Mouse (Mus musculus) cerebellum, adult 2 months (tissue): Measurements from ENCODE around the gene Garem2. TPM values are rescaled to one million over a fixed set of nuclear protein-coding genes. Genes with fewer than 3 reads are reported as not detected.

ENCODE experiments used
- DNase-seq, 2 experiments: peaks; one replicate each; pipeline ENCODE4 v3.0.0; 2021
- H3K27ac ChIP-seq: fragments of 200-500 bp; 2 replicates; pipeline ENCODE4 v1.5.1; 2012; ENCODE audit warnings: low read length, control low read depth, inconsistent platforms; ENCODE audit not compliant: insufficient read depth
- H3K27me3 ChIP-seq: fragments of 200-500 bp; 2 replicates; pipeline ENCODE4 v1.6.1; 2012; ENCODE audit warnings: inconsistent platforms, mild to moderate bottlenecking, low read length, moderate library complexity; ENCODE audit not compliant: control insufficient read depth, insufficient read depth
- H3K4me1 ChIP-seq: fragments of 200-500 bp; 2 replicates; pipeline ENCODE4 v1.6.1; 2011; ENCODE audit warnings: low read length; ENCODE audit not compliant: control insufficient read depth, insufficient read depth
- H3K4me3 ChIP-seq: fragments of 200-500 bp; replicated peaks from 2 replicates; pipeline ENCODE3; 2011; ENCODE audit warnings: mild to moderate bottlenecking, low read depth, low read length, control low read depth; ENCODE audit not compliant: insufficient read depth
- CTCF ChIP-seq: fragments of 200-500 bp; IDR thresholded peaks from 2 replicates; pipeline ENCODE4 v1.5.1; 2011; ENCODE audit warnings: low read depth, mild to moderate bottlenecking, control low read depth, low read length, moderate library complexity, borderline replicate concordance; ENCODE audit not compliant: insufficient read depth
- POLR2A ChIP-seq: fragments of 200-500 bp; IDR thresholded peaks from 2 replicates; pipeline ENCODE4 v1.6.1; 2011; ENCODE audit warnings: low read length, control low read depth, borderline replicate concordance; ENCODE audit not compliant: insufficient read depth
- WGBS: fragments of 180-500 bp; shearing (Covaris S2); methylation state at CpG from one replicate; pipeline ENCODE4 v1.1.7; 2018; 5-methylcytosine and 5-hydroxymethylcytosine counted together
- polyA plus RNA-seq: library from polyadenylated mRNA; depleted of rRNA; stranded (reverse); fragments of >200 nt; gene quantifications from 2 replicates; pipeline ENCODE4 v1.2.3, GENCODE M21; 2012

The Garem2 gene
- polyA plus RNA-seq, 1 experiment: 25.6 TPM

DNA sequence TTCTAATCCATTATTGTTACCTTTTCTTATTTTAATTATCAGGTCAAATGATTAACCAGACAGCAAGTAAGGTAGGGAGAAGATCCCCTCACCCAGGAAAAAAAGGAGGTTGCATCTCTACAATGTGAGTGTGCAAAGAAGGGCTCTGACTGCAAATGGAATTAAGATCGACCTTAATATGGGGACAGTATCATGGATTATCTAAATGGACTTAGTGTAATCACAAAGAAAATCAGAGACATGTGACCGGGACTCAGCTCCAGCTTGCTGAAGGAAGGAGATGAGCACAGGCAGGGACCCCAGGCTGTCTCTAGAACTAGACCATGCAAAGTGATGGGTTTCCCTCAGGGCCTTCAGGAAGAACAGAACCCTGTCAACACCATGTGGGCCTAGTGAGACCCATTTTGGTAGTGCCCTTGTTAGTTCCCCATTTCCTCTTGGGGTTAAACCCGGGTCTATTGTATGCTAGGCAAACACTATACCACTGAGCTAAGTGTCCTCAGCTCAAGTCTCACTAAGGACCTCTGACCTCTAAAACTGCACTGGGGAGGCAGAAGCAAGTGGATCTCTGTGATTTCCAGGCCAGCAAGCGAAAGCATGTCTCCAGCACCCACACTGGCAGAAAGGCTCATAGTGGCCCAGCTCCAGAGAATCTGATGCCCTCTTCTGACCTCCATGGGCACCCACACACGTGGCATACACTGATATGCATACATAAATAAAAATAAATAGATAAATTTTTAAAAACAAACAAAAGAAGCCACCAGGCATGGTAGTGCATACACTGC, 43.4 kb downstream of the Garem2 start:
- Histone ChIP-seq H3K27me3 (no peaks in the 10 kb centered on the region), H3K27ac (no peak overlapping the region), H3K4me1 (no peaks in the 10 kb centered on the region), H3K4me3 (no peak overlapping the region)
- WGBS: 86% methylated on average over 5 of the region's 5 CpGs
- DNase-seq: no peak
- no peak for TF ChIP-seq CTCF
- TF ChIP-seq POLR2A: no peak

DNA sequence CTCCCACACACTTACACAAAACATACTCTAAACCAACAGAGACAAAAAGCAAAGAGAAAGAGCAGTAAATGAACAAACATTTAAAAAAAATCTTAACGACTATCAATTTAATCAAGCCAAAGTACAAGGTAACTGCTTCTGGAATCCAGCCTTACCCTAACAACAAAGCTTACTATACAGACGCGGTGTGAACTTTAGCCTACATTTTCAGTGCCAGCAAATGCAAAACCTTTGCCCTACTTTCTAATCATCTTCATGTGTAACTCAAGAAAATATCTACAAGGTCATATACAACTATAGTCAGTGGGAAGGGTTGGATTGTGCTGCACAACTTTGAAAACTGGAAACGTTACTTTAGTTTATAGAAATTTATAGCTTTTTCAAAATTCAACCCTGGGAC, 47.0 kb downstream of the Garem2 start:
- 53% methylated on average over 4 of the region's 4 CpGs for WGBS

DNA sequence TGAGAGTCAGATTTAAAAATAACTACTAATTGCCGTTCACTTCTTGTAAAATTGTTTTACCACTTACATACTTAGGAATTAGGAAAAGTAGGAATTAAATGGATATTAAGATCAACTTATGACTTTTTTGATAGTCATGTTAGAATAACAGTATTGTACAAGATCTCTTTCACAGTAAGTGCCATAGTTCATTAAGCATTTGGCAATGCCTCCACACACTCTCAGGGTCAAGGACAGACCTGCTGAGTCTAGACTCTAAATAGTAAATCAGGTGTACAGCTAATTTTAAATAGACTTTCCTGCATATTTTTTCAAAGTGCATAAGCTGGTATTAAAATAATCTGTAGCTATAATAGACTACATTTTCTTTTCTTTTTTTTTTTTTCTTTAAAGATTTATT, 47.5 kb downstream of the Garem2 start:
- Histone ChIP-seq H3K4me1 (no peaks in the 10 kb centered on the region; the same call in 1 of the 2 replicates), H3K27ac (no peak overlapping the region), H3K27me3 (no peaks in the 10 kb centered on the region), H3K4me3 (no peak overlapping the region)
- no peak for DNase-seq
- TF ChIP-seq POLR2A: no peak
- no peak for TF ChIP-seq CTCF
- 71% methylated on average over 1 of the region's 1 CpGs for WGBS

More for the DNA sequence above, 47.0 kb downstream of the Garem2 start:
- no peak for DNase-seq
- no peaks in the 10 kb centered on the region for H3K27me3 ChIP-seq
- H3K27ac ChIP-seq: no peak overlapping the region
- TF ChIP-seq CTCF (no peak), POLR2A (no peak)
- no peaks in the 10 kb centered on the region; the same call in 1 of the 2 replicates for H3K4me1 ChIP-seq
- H3K4me3 ChIP-seq: no peak overlapping the region

DNA sequence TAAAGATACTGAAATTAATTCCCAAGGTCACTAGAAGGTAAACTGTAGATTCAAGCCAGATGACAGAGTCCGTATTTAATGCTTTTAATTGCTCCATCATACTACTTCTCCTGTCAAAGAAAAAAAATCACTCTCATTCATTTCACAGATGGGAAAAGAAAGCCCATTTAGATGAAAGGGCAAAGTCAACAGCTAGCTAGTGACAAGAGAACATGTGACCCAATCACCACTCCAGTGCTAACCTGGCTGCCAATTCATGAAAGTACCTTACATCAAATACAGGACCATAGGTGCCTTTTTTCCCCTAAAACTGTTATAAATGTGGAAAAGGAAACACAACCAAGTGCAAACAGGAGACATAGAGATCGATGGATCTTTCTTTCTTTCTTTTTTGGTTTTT, 48.3 kb downstream of the Garem2 start:
- no peak for DNase-seq
- H3K27me3 ChIP-seq: no peaks in the 10 kb centered on the region
- 88% methylated on average over 2 of the region's 2 CpGs for WGBS
- TF ChIP-seq CTCF (no peak), POLR2A (no peak)
- no peak overlapping the region for H3K27ac ChIP-seq
- H3K4me3 ChIP-seq: no peak overlapping the region
- no peaks in the 10 kb centered on the region; the same call in 1 of the 2 replicates for H3K4me1 ChIP-seq

DNA sequence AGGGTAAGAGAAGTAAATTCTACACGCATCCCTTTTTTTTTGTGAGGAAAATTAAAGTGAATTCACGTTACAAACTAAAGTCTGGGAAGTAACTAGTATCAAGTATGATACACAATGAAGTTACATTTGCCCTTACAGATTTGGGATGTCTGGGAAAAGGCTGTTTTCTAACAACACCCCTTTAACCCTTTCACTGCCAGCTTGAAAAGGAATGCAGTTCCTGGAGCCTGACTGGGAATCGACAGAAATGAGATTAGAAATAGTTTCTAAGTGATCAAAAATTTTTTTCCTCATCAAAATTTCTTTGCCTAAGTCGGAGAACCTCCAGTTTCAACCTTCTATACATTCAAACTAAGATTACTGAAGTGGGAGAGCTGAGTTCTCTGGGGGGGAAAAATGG, 49.1 kb downstream of the Garem2 start:
- Histone ChIP-seq H3K4me1 (no peaks in the 10 kb centered on the region; the same call in 1 of the 2 replicates), H3K4me3 (peak overlapping the region; percentile 86), H3K27me3 (no peaks in the 10 kb centered on the region), H3K27ac (no peak overlapping the region)
- 15% methylated on average over 4 of the region's 4 CpGs for WGBS
- peak in 1 of 2 experiments; percentile 17 for DNase-seq
- TF ChIP-seq POLR2A: no peak
- no peak for TF ChIP-seq CTCF

DNA sequence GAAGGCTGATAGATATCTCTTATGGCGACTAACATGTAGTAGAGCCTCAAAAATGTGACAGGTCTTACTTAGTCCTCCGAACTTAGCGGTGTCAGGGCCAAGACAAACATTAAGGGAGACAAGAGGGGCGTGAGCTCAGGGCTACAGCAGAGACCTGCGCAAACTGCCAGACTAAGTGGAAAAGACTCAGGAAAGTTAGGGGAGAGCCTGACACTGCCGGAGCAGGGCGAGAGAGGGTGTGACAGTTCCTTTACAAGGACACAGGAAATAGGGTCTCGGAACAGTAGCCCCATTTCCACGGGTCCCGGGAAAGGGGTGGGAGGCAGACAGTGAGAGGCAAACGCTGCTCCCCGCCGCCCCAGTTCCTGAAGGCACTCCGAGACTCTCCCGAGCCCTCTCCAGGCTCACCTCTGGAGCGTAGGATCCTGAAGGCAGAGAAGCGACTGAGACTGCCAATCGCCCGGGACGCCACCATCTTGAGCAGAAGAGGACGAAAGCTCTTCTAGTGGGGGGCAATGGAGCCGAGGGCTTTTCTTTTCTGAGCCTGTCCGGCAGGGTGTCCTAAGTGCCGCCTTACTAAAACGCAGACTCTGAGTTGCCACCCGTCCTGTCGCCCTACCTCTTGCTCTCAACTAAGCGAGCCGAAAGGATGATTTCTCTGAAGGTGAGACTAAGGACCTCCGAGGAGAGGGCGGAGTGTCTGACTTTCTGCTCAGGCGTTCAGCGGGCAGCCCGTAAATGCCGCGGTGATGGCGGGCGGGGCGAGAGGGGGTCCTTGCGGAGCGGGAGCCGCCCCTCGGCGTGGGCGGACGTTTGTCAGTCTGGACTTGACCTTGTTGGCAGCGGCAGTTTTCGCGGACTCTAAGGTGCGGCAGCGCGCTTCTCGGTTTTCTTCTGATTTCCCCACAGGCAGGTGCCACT, 49.8 kb downstream of the Garem2 start, which contains the start of the genes Hadha and Hadhb:
Hadha (minus strand) TSS at position 689 of the 921 bp plus-strand sequence.
Hadhb (plus strand) TSS at position 775 of the 921 bp plus-strand sequence.
- no peaks in the 10 kb centered on the region; the same call in 1 of the 2 replicates for H3K4me1 ChIP-seq

DNA sequence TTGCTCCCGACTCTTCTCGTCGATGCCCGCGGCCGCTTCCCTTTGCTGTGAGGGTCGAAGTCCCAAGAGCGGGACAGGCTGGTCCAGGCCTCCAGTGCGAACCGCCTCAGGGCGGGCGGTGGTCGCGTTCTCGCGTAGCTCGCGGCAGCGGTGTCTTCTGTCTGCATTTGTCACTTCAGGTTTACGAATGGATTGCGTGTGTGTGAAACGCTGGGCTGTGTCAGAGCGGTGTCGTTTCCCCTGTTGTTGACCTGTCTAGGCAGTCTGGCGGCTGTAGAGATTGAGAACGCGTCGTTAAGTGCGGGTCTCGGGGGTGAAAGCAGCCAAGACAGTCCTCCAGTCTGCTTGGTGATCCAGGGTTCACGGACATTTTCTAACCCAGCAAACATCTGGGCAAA, 50.4 kb downstream of the Garem2 start:
- under 1% methylated on average over 31 of the region's 31 CpGs for WGBS
- Histone ChIP-seq H3K27ac (peak overlapping the region; percentile 99), H3K4me3 (peak overlapping the region; percentile 86), H3K4me1 (peaks cover 2% of the 10 kb centered on the region; the same call in 1 of the 2 replicates), H3K27me3 (no peaks in the 10 kb centered on the region)
- DNase-seq: no peak
- TF ChIP-seq CTCF: no peak
- TF ChIP-seq POLR2A: no peak

More for the DNA sequence above, 49.8 kb downstream of the Garem2 start, which contains the start of the genes Hadha and Hadhb:
- H3K27ac ChIP-seq: peak within 1 kb of the TSS; percentile 99
- peak within 1 kb of the TSS; percentile 86 for H3K4me3 ChIP-seq
- DNase-seq: peak; percentile 92 to 97
- peak; percentile 73 for TF ChIP-seq POLR2A
- TF ChIP-seq CTCF: no peak
- H3K27me3 ChIP-seq: no peaks in the 10 kb centered on the region
- under 1% methylated on average over 53 of the region's 53 CpGs for WGBS
